Mouse (Mus musculus) lung, postnatal 25 days (tissue): ENCODE measurements around the gene Tnrc6a.
A peak's percentile ranks its signal among the peaks of the same experiment; 100 is the strongest.

Experiments used
- DNase-seq: peaks from one replicate; pipeline ENCODE4 v3.0.0; 2022; ENCODE audit warnings: low spot score

The Tnrc6a gene

GRCm38 (mm10) chr7:123124735-123125181 lies 1.1 kb downstream of the Tnrc6a start:
- no peak for DNase-seq

GRCm38 (mm10) chr7:123126056-123126455 lies 2.4 kb downstream of the Tnrc6a start:
- DNase-seq, result no peak

GRCm38 (mm10) chr7:123127301-123127700 lies 3.6 kb downstream of the Tnrc6a start:
- DNase-seq, result no peak

- no peak for DNase-seq
Measured at GRCm38 (mm10) chr7:123127981-123128380, 4.3 kb downstream of the Tnrc6a start.

- no peak for DNase-seq
Measured at GRCm38 (mm10) chr7:123129061-123129460, 5.4 kb downstream of the Tnrc6a start.

- no peak for DNase-seq
Measured at GRCm38 (mm10) chr7:123130198-123130597, 6.5 kb downstream of the Tnrc6a start.

GRCm38 (mm10) chr7:123132401-123132800 lies 8.7 kb downstream of the Tnrc6a start:
- no peak for DNase-seq

GRCm38 (mm10) chr7:123134876-123135275 lies 11.2 kb downstream of the Tnrc6a start:
- no peak for DNase-seq

GRCm38 (mm10) chr7:123135655-123136054 lies 12.0 kb downstream of the Tnrc6a start:
- DNase-seq, result no peak

GRCm38 (mm10) chr7:123138001-123138400 lies 14.3 kb downstream of the Tnrc6a start:
- no peak for DNase-seq

- DNase-seq, result no peak
Measured at GRCm38 (mm10) chr7:123146141-123146846, 22.6 kb downstream of the Tnrc6a start.

- no peak for DNase-seq
Measured at GRCm38 (mm10) chr7:123147787-123148186, 24.1 kb downstream of the Tnrc6a start.

GRCm38 (mm10) chr7:123148935-123149334 lies 25.2 kb downstream of the Tnrc6a start:
- no peak for DNase-seq

GRCm38 (mm10) chr7:123162346-123162745 lies 38.7 kb downstream of the Tnrc6a start:
- DNase-seq, result no peak

- no peak for DNase-seq
Measured at GRCm38 (mm10) chr7:123167436-123167835, 43.8 kb downstream of the Tnrc6a start.

GRCm38 (mm10) chr7:123169618-123170017 lies 45.9 kb downstream of the Tnrc6a start:
- DNase-seq, result no peak

- DNase-seq, result no peak
Measured at GRCm38 (mm10) chr7:123172101-123172500, 48.4 kb downstream of the Tnrc6a start.

GRCm38 (mm10) chr7:123177215-123177614 lies 53.5 kb downstream of the Tnrc6a start:
- no peak for DNase-seq

GRCm38 (mm10) chr7:123181787-123182701 lies 58.4 kb downstream of the Tnrc6a start:
- DNase-seq, result peak; percentile 20

GRCm38 (mm10) chr7:123184891-123185290 lies 61.2 kb downstream of the Tnrc6a start:
- no peak for DNase-seq

- DNase-seq, result no peak
Measured at GRCm38 (mm10) chr7:123186463-123186862, 62.8 kb downstream of the Tnrc6a start.

GRCm38 (mm10) chr7:123187246-123187645 lies 63.6 kb downstream of the Tnrc6a start:
- DNase-seq, result no peak

- DNase-seq, result no peak
Measured at GRCm38 (mm10) chr7:123188462-123188861, 64.8 kb downstream of the Tnrc6a start.
